Mouse (Mus musculus): ENCODE results near the gene Trim12a. TPM values are rescaled to one million over a fixed set of nuclear protein-coding genes. Genes with fewer than 3 reads are reported as not detected.
A peak's percentile ranks its signal among the peaks of the same experiment; 100 is the strongest.
"Not testable (repeated sequence)": the region's sequence is repeated elsewhere in the genome, so short reads cannot be mapped to it uniquely, and the experiment has no call there.

Trim12a gene
- 518 and 540 TPM in 2 replicates for total RNA-seq (2017)

DNA sequence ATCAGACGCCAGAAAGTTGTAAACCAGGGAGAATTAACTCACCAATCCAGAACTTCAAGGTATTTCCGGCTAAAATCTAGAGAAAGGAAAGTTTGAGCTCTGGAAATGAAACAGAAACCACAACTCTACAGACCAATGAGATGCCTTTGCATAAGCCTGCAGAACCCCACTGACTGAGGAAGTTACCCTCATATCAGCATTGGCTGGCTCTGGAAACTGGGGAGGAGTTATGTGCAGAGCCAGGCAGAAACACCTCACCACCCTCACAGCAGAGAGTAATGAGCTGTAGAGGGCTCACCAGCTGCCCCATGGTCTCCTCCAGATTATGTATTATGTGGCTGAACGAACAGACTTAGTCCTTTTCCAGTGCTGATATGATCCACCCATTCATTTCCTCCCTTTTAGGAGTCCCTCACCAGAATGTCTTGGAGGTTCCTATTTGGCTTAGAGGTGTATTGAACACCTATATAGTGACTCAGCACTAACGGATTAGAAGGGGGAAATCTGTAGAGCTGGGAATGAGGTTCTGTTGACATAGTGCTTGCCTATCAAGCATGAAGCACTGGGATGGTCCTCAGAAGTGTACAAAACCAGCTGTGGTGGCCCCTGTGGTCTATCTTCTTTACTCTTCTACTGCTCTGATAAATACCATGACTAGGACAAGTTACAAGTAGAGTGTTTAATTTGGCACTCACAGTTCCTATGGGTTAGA is at the start of gene Trim12a:
TSS of gene Trim12a (minus strand) at position 98 of the 712 bp plus-strand sequence.
- ATAC-seq (ENCODE audit: extremely low read depth, insufficient number of reproducible peaks, low FRiP score, poor library complexity, severe bottlenecking): peak; percentile 95

DNA sequence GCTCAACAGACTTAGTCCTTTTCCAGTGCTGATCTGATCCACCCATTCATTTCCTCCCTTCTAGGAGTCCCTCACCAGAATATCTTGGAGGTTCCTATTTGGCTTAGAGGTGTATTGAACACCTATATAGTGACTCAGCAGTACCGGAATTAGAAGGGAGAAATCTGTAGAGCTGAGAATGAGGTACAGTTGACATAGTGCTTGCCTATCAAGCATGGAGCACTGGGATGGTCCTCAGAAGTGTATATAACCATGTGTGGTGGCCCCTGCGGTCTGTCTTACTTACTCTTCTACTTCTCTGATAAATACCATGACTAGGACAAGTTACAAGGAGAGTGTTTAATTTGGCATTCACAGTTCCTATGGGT is 38.3 kb upstream of the Trim12a start:
- no peak for ATAC-seq (ENCODE audit: extremely low read depth, insufficient number of reproducible peaks, low FRiP score, poor library complexity, severe bottlenecking)

- peak; percentile 99 for ATAC-seq (ENCODE audit: extremely low read depth, insufficient number of reproducible peaks, low FRiP score, poor library complexity, severe bottlenecking)
These were observed 37.7 kb upstream of the Trim12a start, which contains the start of gene Trim12c for GRCm38 (mm10) chr7:104352717-104353599. Trim12c (minus strand) TSS chr7:104353362.

- ATAC-seq (ENCODE audit: extremely low read depth, insufficient number of reproducible peaks, low FRiP score, poor library complexity, severe bottlenecking): peak; percentile 69
These were observed 32.8 kb upstream of the Trim12a start for GRCm38 (mm10) chr7:104348043-104348442.

GRCm38 (mm10) chr7:104340744-104341143 is 25.5 kb upstream of the Trim12a start:
- not testable (repeated sequence) for ATAC-seq (ENCODE audit: extremely low read depth, insufficient number of reproducible peaks, low FRiP score, poor library complexity, severe bottlenecking)

GRCm38 (mm10) chr7:104335547-104335946 is 20.3 kb upstream of the Trim12a start:
- not testable (repeated sequence) for ATAC-seq (ENCODE audit: extremely low read depth, insufficient number of reproducible peaks, low FRiP score, poor library complexity, severe bottlenecking)

GRCm38 (mm10) chr7:104329171-104329570 is 13.9 kb upstream of the Trim12a start, which contains the start of gene Trim34b:
Trim34b (plus strand) TSS chr7:104329471.
- ATAC-seq (ENCODE audit: extremely low read depth, insufficient number of reproducible peaks, low FRiP score, poor library complexity, severe bottlenecking): not testable (repeated sequence)

GRCm38 (mm10) chr7:104322028-104322427 is 6.8 kb upstream of the Trim12a start:
- no peak for ATAC-seq (ENCODE audit: extremely low read depth, insufficient number of reproducible peaks, low FRiP score, poor library complexity, severe bottlenecking)

GRCm38 (mm10) chr7:104314796-104315353 is 391 bp downstream of the Trim12a start:
- ATAC-seq (ENCODE audit: extremely low read depth, insufficient number of reproducible peaks, low FRiP score, poor library complexity, severe bottlenecking): peak; percentile 61

- peak; percentile 25; the same call in 1 of the 2 replicates for ATAC-seq (ENCODE audit: extremely low read depth, insufficient number of reproducible peaks, low FRiP score, poor library complexity, severe bottlenecking)
These were observed 23.4 kb downstream of the Trim12a start for GRCm38 (mm10) chr7:104291638-104292400.

- ATAC-seq (ENCODE audit: extremely low read depth, insufficient number of reproducible peaks, low FRiP score, poor library complexity, severe bottlenecking): peak; percentile 32; the same call in 1 of the 2 replicates
These were observed 24.6 kb downstream of the Trim12a start for GRCm38 (mm10) chr7:104290641-104291040.

DNA sequence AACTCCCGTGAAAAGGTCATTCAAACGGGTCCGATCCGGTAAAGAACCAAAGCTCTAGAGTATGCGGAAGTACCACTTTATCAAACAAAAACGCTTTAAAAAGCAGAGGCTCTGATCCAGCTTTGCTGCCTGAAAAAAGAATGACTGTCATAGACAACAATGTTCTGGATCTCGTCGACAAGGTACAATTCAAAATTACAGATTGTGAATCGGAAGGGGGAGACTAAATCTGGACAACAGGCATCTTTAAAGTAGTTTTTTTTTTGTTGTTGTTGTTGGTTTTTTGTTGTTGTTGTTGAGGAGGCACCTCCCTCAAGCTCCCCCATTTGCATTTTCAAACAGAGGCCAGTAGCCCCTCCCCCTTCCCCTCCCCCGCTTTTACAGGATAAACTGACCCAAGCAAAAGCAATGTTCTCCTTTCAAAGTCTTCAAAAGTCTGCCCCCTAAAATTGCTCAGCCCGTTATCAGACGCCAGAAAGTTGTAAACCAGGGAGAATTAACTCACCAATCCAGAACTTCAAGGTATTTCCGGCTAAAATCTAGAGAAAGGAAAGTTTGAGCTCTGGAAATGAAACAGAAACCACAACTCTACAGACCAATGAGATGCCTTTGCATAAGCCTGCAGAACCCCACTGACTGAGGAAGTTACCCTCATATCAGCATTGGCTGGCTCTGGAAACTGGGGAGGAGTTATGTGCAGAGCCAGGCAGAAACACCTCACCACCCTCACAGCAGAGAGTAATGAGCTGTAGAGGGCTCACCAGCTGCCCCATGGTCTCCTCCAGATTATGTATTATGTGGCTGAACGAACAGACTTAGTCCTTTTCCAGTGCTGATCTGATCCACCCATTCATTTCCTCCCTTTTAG is 27.5 kb downstream of the Trim12a start, which contains the start of gene Trim5:
TSS of gene Trim5 (minus strand) at position 519 of the 868 bp plus-strand sequence.
- peak; percentile 91 for ATAC-seq (ENCODE audit: extremely low read depth, insufficient number of reproducible peaks, low FRiP score, poor library complexity, severe bottlenecking)

DNA sequence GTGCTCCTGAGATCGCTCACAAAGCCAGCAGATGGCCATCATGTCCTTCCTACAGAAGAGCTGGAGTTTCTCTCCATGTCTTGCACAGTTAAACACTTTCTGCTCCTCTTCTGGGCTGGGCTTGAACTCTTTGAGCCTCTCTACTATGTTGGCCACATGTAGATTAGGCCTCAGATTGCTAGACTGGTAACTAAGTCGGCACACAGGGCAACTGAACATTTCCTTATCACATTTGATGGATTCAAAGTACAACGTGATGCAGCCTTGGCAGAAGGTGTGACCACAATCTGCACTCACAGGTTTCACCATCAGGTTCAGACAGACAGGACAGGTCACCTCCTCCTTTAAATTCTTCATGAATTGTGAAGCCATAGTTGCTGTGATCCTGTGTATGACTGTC is 35.9 kb downstream of the Trim12a start:
- 0 out of 2 replicates have a peak, but pooled peaks have one; percentile 23 for ATAC-seq (ENCODE audit: extremely low read depth, insufficient number of reproducible peaks, low FRiP score, poor library complexity, severe bottlenecking)

- ATAC-seq (ENCODE audit: extremely low read depth, insufficient number of reproducible peaks, low FRiP score, poor library complexity, severe bottlenecking): not testable (repeated sequence)
These were observed 49.9 kb downstream of the Trim12a start for GRCm38 (mm10) chr7:104265335-104265734.

- not testable (repeated sequence) for ATAC-seq (ENCODE audit: extremely low read depth, insufficient number of reproducible peaks, low FRiP score, poor library complexity, severe bottlenecking)
These were observed 54.9 kb downstream of the Trim12a start for GRCm38 (mm10) chr7:104260380-104260779.

Data from neutrophil, adult 5-6 weeks (primary cell).